Mouse (Mus musculus) intestine, postnatal 0 days (tissue): ENCODE results near the gene Ankub1. TPM values are rescaled to one million over a fixed set of nuclear protein-coding genes. Genes with fewer than 3 reads are reported as not detected.

ENCODE experiments used
- ATAC-seq: fragments of 200-750 bp; cut with Nextera tagmentation; 2 replicates; pipeline ENCODE4 v1.8.0; 2017; ENCODE audit warnings: mild to moderate bottlenecking, moderate TSS enrichment, moderate library complexity
- H3K27ac ChIP-seq: fragments of 300-500 bp; sonication (generic); 2 replicates; pipeline ENCODE4 v1.5.1; 2014; ENCODE audit warnings: mild to moderate bottlenecking, low read depth, low read length, moderate library complexity
- H3K27me3 ChIP-seq: fragments of 300-500 bp; sonication (generic); replicated peaks from 2 replicates; pipeline ENCODE4 v1.6.1; 2014; ENCODE audit warnings: low read length, mixed read lengths; ENCODE audit not compliant: control insufficient read depth, insufficient read depth
- H3K36me3 ChIP-seq: fragments of 300-500 bp; sonication (generic); 2 replicates; pipeline ENCODE4 v1.6.1; 2014; ENCODE audit warnings: mild to moderate bottlenecking, moderate library complexity; ENCODE audit not compliant: control insufficient read depth, insufficient read depth
- H3K4me1 ChIP-seq: fragments of 300-500 bp; sonication (generic); replicated peaks from 2 replicates; pipeline ENCODE4 v1.6.1; 2014; ENCODE audit warnings: antibody characterized with exemption, low read length, mixed read lengths; ENCODE audit not compliant: control insufficient read depth, insufficient read depth
- H3K4me2 ChIP-seq: fragments of 300-500 bp; sonication (generic); replicated peaks from 2 replicates; pipeline ENCODE4 v1.6.1; 2014; ENCODE audit warnings: low read depth, mild to moderate bottlenecking, moderate library complexity
- H3K4me3 ChIP-seq: fragments of 300-500 bp; sonication (generic); 2 replicates; pipeline ENCODE4 v1.5.1; 2014; ENCODE audit warnings: low read depth, low read length
- H3K9ac ChIP-seq: fragments of 300-500 bp; sonication (generic); 2 replicates; pipeline ENCODE4 v1.6.1; 2014; ENCODE audit warnings: mild to moderate bottlenecking, low read depth, low read length
- H3K9me3 ChIP-seq: fragments of 300-500 bp; sonication (generic); 2 replicates; pipeline ENCODE4 v1.6.1; 2016; ENCODE audit warnings: mixed run types; ENCODE audit not compliant: control insufficient read depth
- CTCF ChIP-seq: sonication (generic); IDR thresholded peaks from 2 replicates; pipeline ENCODE4 v1.5.1; 2016; ENCODE audit warnings: low read depth, mild to moderate bottlenecking, control low read depth, antibody characterized with exemption, moderate library complexity
- WGBS: fragments of 180-500 bp; shearing (Covaris S2); extraction: QIAGEN DNeasy Blood & Tissue Kit; methylation state at CpG from one replicate; pipeline ENCODE4 v1.1.7; 2014; 5-methylcytosine and 5-hydroxymethylcytosine counted together
- polyA plus RNA-seq: library from polyadenylated mRNA; unstranded; fragments of >200 nt; fragmentation: Nextera tagmentation; extraction: Ambion mirVana; gene quantifications from 2 replicates; pipeline ENCODE4 v1.2.1, GENCODE M21; 2015

Gene Ankub1
- polyA plus RNA-seq, 1 experiment from 2014 or later = not detected

- Histone ChIP-seq H3K4me1 (no peaks in the 10 kb centered on the region), H3K36me3 (no peaks in the 10 kb centered on the region), H3K27ac (no peak overlapping the region), H3K9ac (no peak overlapping the region), H3K27me3 (no peaks in the 10 kb centered on the region), H3K4me3 (no peak overlapping the region), H3K4me2 (no peak overlapping the region), H3K9me3 (no peaks in the 10 kb centered on the region)
- no peak for TF ChIP-seq CTCF
- ATAC-seq = no peak
- WGBS = 80% methylated on average over 6 of the region's 6 CpGs
Observed at GRCm38 (mm10) chr3:57714151-57714550, 21.6 kb upstream of the Ankub1 start.

GRCm38 (mm10) chr3:57696779-57697178 is 4.2 kb upstream of the Ankub1 start:
- no peak for ATAC-seq
- H3K9me3 ChIP-seq = no peaks in the 10 kb centered on the region
- H3K4me3 ChIP-seq = no peak overlapping the region
- no peak overlapping the region for H3K9ac ChIP-seq
- H3K27ac ChIP-seq = no peak overlapping the region
- no peak for TF ChIP-seq CTCF
- H3K27me3 ChIP-seq = no peaks in the 10 kb centered on the region
- no peaks in the 10 kb centered on the region for H3K4me1 ChIP-seq
- H3K36me3 ChIP-seq = no peaks in the 10 kb centered on the region
- WGBS = 80% methylated on average over 9 of the region's 9 CpGs
- no peak overlapping the region for H3K4me2 ChIP-seq

- no peak for TF ChIP-seq CTCF
- H3K4me1 ChIP-seq = no peaks in the 10 kb centered on the region
- H3K4me2 ChIP-seq = no peak overlapping the region
- no peaks in the 10 kb centered on the region for H3K9me3 ChIP-seq
- H3K36me3 ChIP-seq = no peaks in the 10 kb centered on the region
- H3K27ac ChIP-seq = no peak overlapping the region
- no peak overlapping the region for H3K9ac ChIP-seq
- 79% methylated on average over 4 of the region's 4 CpGs for WGBS
- ATAC-seq = no peak
- H3K27me3 ChIP-seq = no peaks in the 10 kb centered on the region
- no peak overlapping the region for H3K4me3 ChIP-seq
Observed at GRCm38 (mm10) chr3:57696249-57696648, 3.6 kb upstream of the Ankub1 start.

GRCm38 (mm10) chr3:57691772-57692171 is 827 bp downstream of the Ankub1 start:
- no peak overlapping the region for H3K27ac ChIP-seq
- H3K4me1 ChIP-seq = no peaks in the 10 kb centered on the region
- H3K9me3 ChIP-seq = no peaks in the 10 kb centered on the region
- no peak for TF ChIP-seq CTCF
- 76% methylated on average over 4 of the region's 4 CpGs for WGBS
- H3K27me3 ChIP-seq = no peaks in the 10 kb centered on the region
- no peak overlapping the region for H3K4me2 ChIP-seq
- no peak overlapping the region for H3K9ac ChIP-seq
- no peak overlapping the region for H3K4me3 ChIP-seq
- no peaks in the 10 kb centered on the region for H3K36me3 ChIP-seq
- no peak for ATAC-seq

GRCm38 (mm10) chr3:57677786-57678185 is 14.8 kb downstream of the Ankub1 start:
- H3K27me3 ChIP-seq = no peaks in the 10 kb centered on the region
- TF ChIP-seq CTCF = no peak
- no peak for ATAC-seq

GRCm38 (mm10) chr3:57674075-57674474 is 18.5 kb downstream of the Ankub1 start:
- 77% methylated on average over 2 of the region's 2 CpGs for WGBS
- TF ChIP-seq CTCF = no peak
- H3K4me3 ChIP-seq = no peak overlapping the region
- H3K9me3 ChIP-seq = no peaks in the 10 kb centered on the region
- H3K27ac ChIP-seq = no peak overlapping the region
- H3K4me1 ChIP-seq = no peaks in the 10 kb centered on the region
- no peaks in the 10 kb centered on the region for H3K36me3 ChIP-seq
- ATAC-seq = no peak
- no peaks in the 10 kb centered on the region for H3K27me3 ChIP-seq
- H3K4me2 ChIP-seq = no peak overlapping the region
- H3K9ac ChIP-seq = no peak overlapping the region

More at GRCm38 (mm10) chr3:57677786-57678185, 14.8 kb downstream of the Ankub1 start:
- no peaks in the 10 kb centered on the region for H3K4me1 ChIP-seq
- H3K4me3 ChIP-seq = no peak overlapping the region
- H3K27ac ChIP-seq = no peak overlapping the region
- no peak overlapping the region for H3K4me2 ChIP-seq
- no peak overlapping the region for H3K9ac ChIP-seq
- H3K9me3 ChIP-seq = no peaks in the 10 kb centered on the region
- no peaks in the 10 kb centered on the region for H3K36me3 ChIP-seq

- H3K4me1 ChIP-seq = no peaks in the 10 kb centered on the region
Observed at GRCm38 (mm10) chr3:57673586-57673985, 19.0 kb downstream of the Ankub1 start.

More at GRCm38 (mm10) chr3:57673586-57673985, 19.0 kb downstream of the Ankub1 start:
- Histone ChIP-seq H3K4me2 (no peak overlapping the region), H3K27me3 (no peaks in the 10 kb centered on the region), H3K9me3 (no peaks in the 10 kb centered on the region), H3K36me3 (no peaks in the 10 kb centered on the region), H3K9ac (no peak overlapping the region), H3K27ac (no peak overlapping the region), H3K4me3 (no peak overlapping the region)
- WGBS = 84% methylated on average over 4 of the region's 4 CpGs
- TF ChIP-seq CTCF = no peak
- no peak for ATAC-seq
